Mouse (Mus musculus) layer of hippocampus, postnatal 25 days (tissue): ENCODE measurements around the gene Serpinf1. TPM values are rescaled to one million over a fixed set of nuclear protein-coding genes. Genes with fewer than 3 reads are reported as not detected.
A peak's percentile ranks its signal among the peaks of the same experiment; 100 is the strongest.

ENCODE experiments used
- DNase-seq, 2 experiments: peaks; one replicate each; pipeline ENCODE4 v3.0.0; 2022; ENCODE audit warnings: mixed read lengths in 2 of 2, low spot score in 1 of 2; ENCODE audit errors: extremely low spot score in 1 of 2
- total RNA-seq, 2 experiments: library from RNA; stranded (reverse); gene quantifications; 2 replicates each; pipeline ENCODE4 v1.2.3; 2021

Serpinf1 gene
- 10 to 100 TPM; 16.0 to 16.8 TPM for total RNA-seq

DNA sequence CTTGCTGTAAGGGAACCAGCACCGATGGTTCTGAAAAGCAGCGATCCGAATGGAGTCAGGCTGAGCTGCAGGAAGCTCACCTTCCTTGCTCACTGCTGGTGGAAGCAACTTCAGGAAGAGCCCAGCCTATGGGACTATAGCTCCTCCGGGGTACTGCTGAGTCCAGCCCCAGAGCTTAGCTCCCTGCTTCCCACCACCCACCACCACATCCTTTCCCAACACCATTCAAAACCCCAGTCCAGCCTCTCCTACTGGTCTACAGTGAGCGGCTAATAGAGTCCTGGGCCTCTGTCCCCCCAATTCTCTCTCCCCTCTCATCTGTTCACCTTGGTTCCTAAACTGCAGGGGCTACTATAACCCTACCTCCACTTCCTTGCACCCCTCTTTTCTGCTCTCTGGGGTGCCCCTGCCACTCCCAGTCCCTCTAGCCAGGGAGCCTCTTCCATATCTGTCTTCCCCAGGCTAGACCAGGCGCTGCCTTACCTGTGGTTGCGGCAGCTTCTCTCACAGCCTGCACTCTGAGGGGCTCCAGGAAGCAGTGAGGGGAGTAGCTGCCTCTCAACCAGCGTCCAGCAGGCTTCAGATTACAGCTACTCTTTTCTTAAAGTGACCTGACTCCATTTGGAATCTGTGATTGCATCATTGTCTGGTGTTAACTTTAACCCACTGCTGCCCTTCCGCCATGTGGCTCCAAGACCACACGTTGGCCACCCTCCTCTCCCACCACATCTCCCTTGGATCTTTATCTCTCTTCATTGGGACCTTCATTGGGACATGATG lies at the start of gene Serpinf1:
Gene Serpinf1 (minus strand): TSS at position 689 of the 780 bp plus-strand sequence.
- DNase-seq: no peak

DNA sequence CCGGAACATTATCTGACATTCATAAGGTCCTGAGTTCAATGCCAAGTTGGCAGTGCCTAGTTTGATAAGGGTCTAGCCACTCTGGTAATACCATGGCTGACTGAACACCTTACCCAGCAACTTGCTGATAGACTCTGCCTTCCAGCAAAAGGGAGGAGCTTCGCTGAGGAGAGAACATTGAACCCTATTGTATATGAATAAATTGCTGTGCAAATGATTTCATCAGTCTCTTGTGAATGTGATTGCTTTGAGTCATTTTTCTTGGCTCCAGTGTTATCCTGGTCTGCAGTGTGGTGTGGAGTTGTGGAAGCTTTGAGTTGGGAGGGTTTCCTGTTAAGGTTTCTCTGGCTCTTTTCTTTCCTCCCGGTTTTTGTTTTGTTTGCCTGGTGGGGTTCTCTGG lies 48.2 kb upstream of the Serpinf1 start:
- DNase-seq: no peak

DNA sequence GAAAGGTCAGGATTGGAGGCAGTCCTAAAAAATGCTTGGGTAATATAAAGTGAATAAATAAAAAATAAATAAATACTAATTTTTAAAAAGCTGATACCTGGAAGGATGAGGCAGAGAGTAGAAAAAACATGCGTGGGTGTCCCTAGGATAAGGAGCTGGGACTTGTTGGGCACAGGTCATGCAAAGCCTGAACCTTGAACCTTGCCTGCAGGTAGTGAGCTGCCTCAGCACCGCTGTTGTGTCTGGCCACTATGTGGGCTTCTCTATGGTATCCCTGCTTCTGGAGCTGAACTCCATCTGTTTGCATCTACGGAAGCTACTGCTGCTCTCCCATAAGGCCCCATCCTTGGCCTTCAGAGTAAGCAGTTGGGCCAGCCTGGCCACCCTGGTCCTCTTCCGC lies 46.8 kb upstream of the Serpinf1 start:
- DNase-seq: no peak

DNA sequence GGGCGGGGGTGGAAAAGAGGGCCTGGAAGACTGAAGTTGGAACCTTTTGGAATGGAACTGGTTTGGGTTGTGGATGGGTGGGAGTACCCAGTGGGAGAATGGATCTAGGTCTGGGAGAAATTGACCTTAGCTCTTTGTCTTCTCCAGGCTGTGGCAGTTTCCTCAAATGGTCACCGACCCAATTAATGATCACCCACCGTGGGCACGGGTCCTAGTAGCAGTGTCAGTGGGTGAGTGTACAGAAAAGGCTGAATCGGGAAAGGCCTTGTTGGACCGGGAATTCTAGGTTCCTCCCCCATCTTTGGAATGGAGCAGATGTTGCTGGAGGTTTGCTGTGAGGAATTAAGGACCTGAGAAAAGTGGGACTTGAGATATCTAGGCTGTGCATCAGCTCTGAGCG lies 45.9 kb upstream of the Serpinf1 start:
- no peak for DNase-seq

DNA sequence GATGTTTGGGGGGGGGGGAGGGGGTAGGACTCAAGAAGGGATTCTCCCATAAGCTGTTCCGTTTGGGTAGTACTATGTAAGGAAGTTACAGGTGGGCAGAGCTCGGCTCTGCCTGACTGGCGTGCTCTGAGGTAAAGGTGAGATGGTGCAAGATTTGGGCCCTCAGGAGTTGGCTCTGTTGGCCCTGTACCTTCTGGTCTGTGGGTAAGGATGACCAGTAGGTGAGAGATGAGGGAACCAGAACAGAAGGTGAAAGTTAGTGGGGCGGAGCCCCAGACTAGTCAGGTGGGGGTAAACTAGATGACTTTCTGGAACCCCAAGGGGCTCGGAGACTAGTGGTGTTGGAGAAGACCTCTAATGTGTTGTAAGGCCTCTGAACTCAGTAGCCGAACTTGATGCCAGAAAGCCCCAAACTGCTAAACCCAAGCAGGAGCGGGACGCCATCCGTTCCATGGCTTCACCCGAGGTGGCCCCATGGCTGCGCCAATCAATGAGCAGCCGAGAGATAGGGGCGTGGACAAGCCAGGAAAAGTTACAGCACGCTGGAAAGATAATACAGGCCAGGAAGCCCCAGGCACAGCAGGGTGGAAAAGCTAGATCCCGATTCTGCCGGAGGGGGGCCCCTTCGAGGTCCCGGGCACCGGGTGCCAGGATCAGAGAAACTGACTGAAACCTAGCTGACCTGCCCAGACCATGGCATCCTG lies 45.2 kb upstream of the Serpinf1 start:
- DNase-seq: no peak

DNA sequence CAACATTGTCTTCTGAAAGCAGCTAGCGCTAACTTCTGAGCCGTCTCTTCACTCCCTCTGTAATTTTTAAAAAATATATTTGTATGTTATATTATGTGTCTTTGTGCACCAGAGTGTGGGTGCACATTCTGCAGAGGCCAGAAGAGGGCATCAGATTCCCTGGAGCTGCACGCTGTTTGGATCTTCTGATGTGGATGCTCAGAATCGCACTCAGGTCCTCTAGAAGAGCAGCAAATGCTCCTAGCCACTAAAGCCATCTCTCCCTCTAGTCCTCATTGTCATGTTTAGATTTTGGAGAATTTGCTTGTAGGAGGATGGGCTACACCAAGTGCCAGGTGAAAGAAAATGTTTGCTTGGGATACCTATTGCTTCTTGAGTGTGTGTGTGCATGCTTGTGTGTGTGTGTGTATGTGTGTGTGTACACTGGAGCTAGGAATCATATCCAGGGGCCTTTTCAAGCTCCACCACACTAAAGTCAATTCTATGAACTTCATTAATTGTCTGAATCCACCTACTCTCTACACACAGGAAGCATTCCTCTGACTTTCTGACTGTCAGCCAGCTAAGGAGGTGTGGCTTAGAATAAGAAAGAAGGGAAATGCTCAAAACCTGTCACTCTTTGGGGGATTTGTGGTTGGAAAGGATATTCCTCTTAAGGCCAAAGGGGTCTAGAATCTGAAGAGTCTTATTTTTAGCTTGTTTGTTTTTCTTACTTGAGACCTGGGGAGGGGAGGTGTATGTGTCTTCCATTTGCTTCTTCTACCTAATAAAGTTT lies 44.4 kb upstream of the Serpinf1 start:
- no peak for DNase-seq

DNA sequence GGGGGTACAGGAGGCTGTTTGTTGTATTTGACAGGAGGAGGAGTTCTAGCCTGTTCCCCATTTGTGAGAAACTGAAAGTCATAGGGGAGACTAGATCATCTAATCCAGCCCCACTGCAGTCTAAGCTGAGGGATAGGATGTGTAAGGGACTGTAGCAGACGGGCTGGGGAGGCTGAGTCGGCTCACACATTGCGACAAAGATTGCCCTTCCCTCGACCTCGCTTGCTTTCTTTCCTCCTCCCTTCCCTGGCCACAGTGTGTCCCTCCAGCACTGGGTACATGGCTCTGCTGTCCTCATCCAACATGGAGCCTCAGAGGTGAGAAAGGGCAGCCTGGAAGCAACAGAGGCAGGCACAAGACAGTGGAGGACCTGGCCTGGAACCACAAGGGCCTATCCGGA lies 42.5 kb upstream of the Serpinf1 start:
- DNase-seq: no peak

DNA sequence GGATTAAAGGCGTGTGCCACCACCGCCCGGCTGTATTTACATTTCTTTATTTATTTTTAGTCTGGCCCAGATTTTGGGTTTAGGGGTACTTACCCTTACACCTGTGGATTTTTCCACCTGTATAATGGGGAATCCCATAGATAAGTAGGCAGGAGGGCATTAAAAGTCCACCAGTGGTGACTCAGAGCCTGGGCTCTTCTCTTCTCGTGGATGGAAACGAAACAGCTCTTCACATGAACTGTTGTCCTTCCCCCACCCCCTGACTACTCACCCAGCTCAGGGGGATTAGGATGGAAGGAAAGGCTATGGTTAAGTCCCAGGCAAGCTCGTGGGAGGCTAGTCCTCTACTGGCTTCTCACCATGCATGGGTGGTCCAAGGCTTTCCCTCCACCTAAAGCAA lies 41.9 kb upstream of the Serpinf1 start:
- DNase-seq: no peak

DNA sequence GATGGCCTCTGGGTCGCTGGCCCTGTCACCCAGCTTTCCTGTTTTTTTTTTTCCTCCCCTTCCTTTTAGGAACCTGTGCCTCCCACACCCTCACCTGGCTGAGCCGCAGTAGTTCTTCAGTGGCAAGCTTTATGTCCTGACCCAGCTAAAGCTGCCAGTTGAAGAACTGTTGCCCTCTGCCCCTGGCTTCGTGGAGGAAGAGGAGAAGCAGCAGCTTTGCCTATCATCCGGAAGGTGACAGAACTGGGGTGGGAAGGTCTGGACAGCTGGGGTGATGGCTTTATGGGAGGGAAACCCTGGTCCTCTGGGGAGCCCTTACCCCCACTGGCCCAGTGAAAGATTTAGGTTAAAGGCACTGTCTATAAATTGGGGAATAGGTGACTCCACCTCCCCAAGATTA lies 41.1 kb upstream of the Serpinf1 start:
- no peak for DNase-seq

DNA sequence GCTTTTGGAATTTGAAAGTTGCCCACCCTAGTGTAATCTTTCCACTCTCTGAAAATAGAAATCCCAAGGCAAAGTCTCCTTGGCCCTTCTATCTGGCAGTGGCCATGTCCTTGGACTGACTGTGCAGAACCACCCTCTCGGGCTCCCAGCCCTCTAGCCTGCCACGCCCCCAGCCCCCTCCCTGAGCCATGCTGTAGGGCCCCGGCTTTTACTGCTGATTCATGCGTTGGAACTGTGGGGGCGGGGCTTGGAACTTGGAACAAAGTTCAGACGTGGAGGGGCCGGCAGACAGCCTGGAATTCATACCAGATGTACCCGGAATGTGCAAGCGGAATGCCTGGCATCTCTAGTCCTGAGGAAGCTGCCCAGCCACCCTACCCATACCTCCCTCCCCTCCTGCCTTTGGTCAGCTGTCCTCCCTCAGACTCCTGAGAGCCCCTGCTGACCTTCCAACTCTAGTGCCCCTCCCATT lies 40.4 kb upstream of the Serpinf1 start:
- peak in 1 of 2 experiments; percentile 62 for DNase-seq

DNA sequence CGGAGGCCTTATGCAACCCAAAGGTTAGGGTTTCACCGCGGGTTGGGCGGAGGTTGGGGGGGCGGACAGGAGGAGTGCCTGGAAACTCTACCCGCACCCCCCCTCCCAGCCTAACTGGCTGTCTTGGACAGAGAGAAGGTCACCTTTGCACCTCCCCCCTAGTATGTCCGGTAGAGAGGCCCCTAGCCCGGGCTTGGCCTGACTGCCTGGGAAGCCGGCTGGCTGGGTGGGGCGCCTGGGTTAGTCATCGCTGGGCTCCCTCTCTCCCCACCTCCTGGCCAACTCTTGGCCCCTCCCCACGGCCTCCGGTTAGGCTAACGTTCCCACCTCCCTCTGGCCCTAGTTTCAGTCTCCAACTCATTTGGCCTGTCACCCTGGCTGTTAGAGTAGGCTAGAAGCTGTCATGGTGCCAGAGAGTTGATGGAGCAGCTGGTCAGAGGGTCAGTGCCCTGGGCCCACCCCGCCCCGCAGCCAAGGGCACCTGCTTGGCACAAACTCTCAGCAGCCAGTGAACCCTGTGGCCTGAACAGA lies 39.8 kb upstream of the Serpinf1 start:
- DNase-seq: no peak

DNA sequence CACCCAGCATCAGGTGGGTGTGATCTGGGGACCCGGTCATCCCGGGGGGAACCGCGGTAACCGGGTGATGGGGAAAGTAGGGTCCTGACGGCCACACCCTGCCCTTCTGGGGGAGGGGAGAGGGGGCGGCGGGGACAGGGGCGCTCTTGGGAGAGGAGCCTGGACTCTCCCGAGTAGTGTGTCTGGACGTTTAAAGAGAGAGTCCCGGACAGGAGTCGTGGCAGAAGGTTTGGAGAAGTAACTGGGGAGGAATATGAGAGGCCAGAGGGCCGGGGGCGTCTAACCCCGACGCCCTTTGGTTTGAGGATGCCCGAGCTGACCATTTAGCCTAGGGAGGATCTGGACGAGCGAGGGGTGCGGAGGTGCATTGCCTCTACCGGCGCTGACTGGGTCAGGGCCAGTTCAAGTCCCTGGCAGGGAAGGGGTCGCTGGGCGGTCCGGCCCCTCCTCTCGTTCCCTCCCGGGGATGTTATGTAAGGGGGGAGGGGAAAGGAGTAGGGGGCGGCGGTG lies 39.3 kb upstream of the Serpinf1 start:
- no peak for DNase-seq

DNA sequence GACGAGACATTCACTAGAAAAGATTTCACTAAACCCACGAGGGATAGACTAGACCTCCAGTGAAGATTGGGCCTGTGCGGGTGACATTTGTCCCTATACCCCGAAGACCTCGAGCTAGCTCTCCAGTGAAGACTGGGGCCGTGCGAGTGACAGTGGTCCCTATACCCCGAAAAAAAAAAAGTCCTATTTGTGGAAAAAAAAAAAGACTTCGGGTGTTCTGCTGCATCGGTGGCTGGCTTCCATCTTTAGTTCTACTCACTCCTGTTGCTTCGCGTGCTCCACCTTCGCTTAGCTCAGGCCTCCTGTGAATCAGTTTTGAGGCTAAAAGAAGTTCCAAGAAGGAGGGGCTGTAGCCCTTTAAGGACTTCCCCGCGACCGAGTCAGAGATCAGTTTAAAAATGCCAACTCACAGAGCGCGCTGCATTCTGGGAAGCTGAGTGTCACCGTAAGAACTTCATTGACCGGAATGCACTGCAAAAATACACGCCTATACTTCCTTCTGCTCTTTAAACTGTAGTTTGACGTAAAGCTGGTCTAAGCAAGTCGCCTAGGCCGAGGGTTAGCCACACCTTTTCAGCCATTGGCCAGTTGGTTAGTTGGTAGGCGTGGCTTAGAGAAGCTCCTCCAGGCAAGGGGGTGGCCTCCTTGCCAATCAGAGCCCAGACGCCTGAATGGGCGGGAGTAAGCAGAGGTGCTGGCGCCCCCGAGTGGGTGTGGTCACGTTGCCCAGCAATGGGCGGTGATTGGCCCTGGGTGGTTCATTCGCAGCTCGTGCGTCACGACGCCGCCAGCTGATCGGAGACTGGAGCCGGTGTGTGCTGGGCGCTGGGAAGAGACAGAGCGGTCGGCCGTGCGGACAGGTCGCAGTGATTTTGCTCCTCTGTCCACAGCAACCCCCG lies 38.6 kb upstream of the Serpinf1 start, which contains the start of gene Tlcd2:
Gene Tlcd2 (plus strand): TSS at position 872 of the 899 bp plus-strand sequence.
- DNase-seq: peak; percentile 89 to 94

DNA sequence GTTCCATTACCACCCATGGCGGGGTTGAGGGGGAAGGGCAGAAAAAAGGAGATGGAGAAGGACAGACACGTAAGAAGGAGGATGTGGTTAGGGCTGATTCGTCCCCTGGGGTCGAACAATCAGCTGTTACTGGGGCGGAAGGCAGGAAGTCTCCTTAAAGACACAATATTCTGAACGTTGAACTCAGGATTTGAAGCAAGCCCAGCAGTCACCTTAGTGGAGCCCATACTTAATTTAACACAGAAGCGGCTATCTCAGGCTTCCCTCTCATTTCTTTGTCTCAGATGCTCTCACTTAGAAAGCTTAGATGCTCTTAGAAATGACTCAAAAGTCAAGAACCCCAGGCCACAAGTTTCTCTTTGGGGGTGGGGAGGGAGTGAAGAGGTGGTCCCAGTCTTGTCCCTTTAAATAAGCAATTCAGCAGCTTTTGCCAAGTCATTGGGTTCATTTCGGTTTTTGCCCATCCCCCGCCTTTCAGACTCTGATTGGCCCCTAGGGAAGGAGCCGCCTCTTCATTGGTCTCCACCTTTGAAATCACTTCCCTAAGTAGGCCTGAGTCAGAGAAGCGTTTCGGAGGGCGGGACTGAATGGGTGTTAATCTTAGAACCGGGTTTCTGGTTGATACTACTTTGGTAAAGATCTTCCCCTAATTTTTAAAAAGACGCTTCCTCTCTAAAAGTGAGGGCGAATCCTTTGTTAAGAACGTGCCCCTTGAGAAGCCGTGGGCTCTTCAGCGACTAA lies 37.8 kb upstream of the Serpinf1 start:
- DNase-seq: peak; percentile 62 to 74

DNA sequence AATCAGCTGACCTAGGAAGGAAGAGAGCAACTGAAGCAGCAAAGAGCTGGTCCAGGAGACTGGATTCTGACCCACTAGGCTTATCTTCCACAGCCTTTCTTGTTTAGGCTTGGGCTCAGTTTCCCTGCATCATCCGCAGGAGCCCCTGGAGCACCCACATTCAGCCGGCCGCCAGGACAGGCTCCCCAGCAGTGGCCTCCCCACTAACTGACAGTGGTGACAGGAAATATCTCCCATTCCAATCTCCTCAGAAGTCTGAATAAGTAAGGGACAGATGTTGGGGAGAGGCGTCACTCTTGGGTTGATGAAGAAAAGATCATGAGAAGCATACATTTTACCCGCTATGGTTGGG lies 37.2 kb upstream of the Serpinf1 start:
- DNase-seq: no peak

DNA sequence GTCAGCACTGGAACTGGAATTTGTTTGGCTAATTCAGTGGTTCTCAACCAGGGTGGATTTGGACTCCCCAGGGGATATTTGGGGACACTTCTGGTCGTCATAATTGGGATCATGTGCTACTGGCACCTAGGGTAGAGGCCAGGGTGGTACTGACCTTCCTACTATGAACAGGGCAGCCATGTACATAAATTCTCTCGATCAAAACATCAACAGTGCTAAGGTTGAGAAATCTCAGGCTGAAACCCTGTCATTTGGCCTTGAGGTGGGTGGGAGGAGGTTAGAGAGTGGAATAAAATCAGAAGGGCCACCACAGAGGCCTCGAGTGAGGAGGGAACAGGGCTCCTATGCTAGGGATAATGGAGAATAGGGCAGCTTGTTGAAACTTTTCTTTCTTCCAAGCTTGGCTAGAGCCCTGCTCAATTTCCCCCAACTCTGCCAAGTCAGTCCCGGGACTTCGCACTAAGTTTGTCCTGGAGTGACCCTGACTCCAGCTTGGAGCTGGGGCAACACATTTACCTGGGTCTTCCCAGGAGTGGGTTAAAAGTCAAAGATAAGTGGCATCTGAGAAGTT lies 36.7 kb upstream of the Serpinf1 start:
- DNase-seq: no peak

DNA sequence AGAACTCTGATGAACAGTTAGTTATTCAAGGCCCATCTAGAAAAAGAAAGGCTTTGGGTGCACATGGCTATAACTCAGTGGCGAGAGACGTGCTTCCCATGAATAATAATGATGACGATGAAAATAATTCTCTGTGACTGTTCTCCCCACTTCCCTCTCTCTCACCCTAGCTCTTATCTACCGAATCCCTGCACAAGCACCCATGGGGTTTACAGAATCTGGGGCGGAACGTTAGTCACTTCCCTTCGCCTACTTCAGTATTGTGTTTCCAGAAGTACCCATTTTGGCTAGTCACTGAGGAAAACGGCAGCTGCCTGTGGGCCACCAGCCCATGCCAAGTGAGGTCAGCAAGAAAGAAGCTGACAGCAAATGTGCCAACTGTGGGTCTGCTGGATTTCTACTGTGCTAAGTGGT lies 36.1 kb upstream of the Serpinf1 start:
- DNase-seq: no peak

DNA sequence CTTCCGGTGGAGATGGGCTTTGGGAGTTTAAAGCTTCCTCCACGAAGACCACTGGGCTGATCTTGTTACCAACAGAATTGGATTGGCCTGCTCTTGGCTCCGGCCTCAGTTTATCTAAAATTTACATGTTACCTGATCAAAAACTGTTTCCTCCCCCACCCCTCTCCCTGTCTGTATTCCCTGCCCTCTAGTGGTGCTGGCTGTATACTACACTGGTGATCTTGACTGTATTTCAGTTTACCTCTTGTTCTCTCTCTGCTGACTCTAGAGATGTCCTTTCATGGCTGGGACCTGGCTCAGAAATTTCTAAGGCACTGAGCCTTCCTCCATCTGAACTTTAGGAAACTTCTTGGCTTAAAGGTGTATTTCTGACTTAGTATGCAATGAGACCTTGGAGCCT lies 35.7 kb upstream of the Serpinf1 start:
- peak in 1 of 2 experiments; percentile 41 for DNase-seq
